Mouse (Mus musculus) cortical plate, adult 2 months (tissue): Measurements from ENCODE around the gene Zfp949.

Source experiments
- CTCF ChIP-seq: fragments of 200-500 bp; IDR thresholded peaks from 2 replicates; pipeline ENCODE4 v1.5.1; 2011; ENCODE audit warnings: mild to moderate bottlenecking, control low read depth, low read length; ENCODE audit not compliant: insufficient read depth; ENCODE audit errors: extremely low read depth
- POLR2A ChIP-seq: fragments of 200-500 bp; IDR thresholded peaks from 2 replicates; pipeline ENCODE4 v1.6.1; 2011; ENCODE audit warnings: mild to moderate bottlenecking, low read length, control low read depth; ENCODE audit not compliant: insufficient read depth; ENCODE audit errors: extremely low read depth

DNA sequence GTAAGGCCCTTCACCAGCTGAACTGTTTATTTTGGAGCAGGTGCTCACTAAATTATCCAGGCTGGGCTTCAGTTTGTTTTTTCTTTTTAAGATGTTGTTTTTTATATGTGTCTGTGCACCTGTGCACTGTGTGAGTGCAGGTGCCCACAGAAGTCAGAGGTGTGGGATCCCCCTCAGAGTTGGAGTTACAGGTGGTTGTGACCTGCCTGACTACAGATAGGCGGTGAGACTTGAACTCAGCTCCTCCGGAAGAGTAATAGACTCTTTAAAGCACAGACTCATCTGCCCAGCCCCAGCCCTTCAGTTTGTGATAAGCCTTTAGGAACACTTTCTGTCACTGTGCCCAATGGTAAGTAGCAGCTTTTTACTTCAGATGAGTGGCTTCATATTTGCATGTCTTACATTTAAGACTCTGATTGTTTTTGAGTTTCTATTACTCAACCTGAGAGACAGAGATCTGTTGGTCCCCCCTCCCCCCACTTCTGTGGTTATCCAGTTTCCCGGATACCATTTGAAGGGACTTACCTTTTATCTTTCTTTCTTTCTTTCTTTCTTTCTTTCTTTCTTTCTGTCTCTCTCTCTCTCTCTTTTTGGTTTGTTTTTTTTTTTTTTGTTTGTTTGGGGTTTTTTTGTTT, 31.3 kb upstream of the Zfp949 start:
- TF ChIP-seq CTCF: no peak
- TF ChIP-seq POLR2A: no peak
